Mouse (Mus musculus) hindbrain, embryonic 14.5 days (tissue): ENCODE data around the gene Ptprn2. TPM values are rescaled to one million over a fixed set of nuclear protein-coding genes. Genes with fewer than 3 reads are reported as not detected.

Source experiments
- ATAC-seq: fragments of 200-750 bp; cut with Nextera tagmentation; 2 replicates; pipeline ENCODE4 v1.8.0; 2017; ENCODE audit warnings: moderate number of reproducible peaks, mild to moderate bottlenecking, moderate TSS enrichment, moderate library complexity; ENCODE audit not compliant: low FRiP score
- DNase-seq: peaks from one replicate; pipeline ENCODE4 v3.0.0-alpha.2; 2015; ENCODE audit warnings: low spot score
- H3K27ac ChIP-seq: fragments of 300-500 bp; sonication (generic); 2 replicates; pipeline ENCODE4 v1.5.1; 2014; ENCODE audit warnings: mild to moderate bottlenecking, moderate library complexity
- H3K27me3 ChIP-seq: fragments of 300-500 bp; sonication (generic); 2 replicates; pipeline ENCODE4 v1.6.1; 2014; ENCODE audit warnings: mild to moderate bottlenecking, low read length, mixed read lengths; ENCODE audit not compliant: control insufficient read depth, insufficient read depth
- H3K36me3 ChIP-seq: fragments of 300-500 bp; sonication (generic); replicated peaks from 2 replicates; pipeline ENCODE4 v1.6.1; 2014; ENCODE audit not compliant: control insufficient read depth, insufficient read depth
- H3K4me1 ChIP-seq: fragments of 300-500 bp; sonication (generic); replicated peaks from 2 replicates; pipeline ENCODE4 v1.6.1; 2014; ENCODE audit warnings: antibody characterized with exemption, low read length, mixed read lengths; ENCODE audit not compliant: control insufficient read depth, insufficient read depth
- H3K4me2 ChIP-seq: fragments of 300-500 bp; sonication (generic); replicated peaks from 2 replicates; pipeline ENCODE4 v1.6.1; 2014; ENCODE audit warnings: mild to moderate bottlenecking, moderate library complexity
- H3K4me3 ChIP-seq: fragments of 300-500 bp; sonication (generic); replicated peaks from 2 replicates; pipeline ENCODE4 v1.5.1; 2014; ENCODE audit warnings: mild to moderate bottlenecking, low read length
- H3K9ac ChIP-seq: fragments of 300-500 bp; sonication (generic); 2 replicates; pipeline ENCODE4 v1.6.1; 2014
- H3K9me3 ChIP-seq: fragments of 300-500 bp; sonication (generic); 2 replicates; pipeline ENCODE4 v1.6.1; 2016; ENCODE audit warnings: low read length; ENCODE audit not compliant: control insufficient read depth
- WGBS: fragments of 180-500 bp; shearing (Covaris S2); extraction: QIAGEN DNeasy Blood & Tissue Kit; methylation state at CpG from one replicate; pipeline ENCODE4 v1.1.7; 2014; 5-methylcytosine and 5-hydroxymethylcytosine counted together
- polyA plus RNA-seq: library from polyadenylated mRNA; unstranded; fragments of >200 nt; fragmentation: Nextera tagmentation; extraction: Ambion mirVana; gene quantifications from 2 replicates; pipeline ENCODE4 v1.2.1, GENCODE M21; 2014

Gene Ptprn2
- polyA plus RNA-seq, 1 experiment from 2014 or later: 17.5 TPM

GRCm38 (mm10) chr12:116473264-116473663 is 12.3 kb upstream of the Ptprn2 start:
- ATAC-seq (no peak), DNase-seq (peak; percentile 5)
- H3K27ac ChIP-seq: no peak overlapping the region
- no peaks in the 10 kb centered on the region for H3K9me3 ChIP-seq
- WGBS: 90% methylated on average over 2 of the region's 2 CpGs
- H3K27me3 ChIP-seq: no peaks in the 10 kb centered on the region
- H3K36me3 ChIP-seq: no peaks in the 10 kb centered on the region
- H3K9ac ChIP-seq: no peak overlapping the region
- no peak overlapping the region for H3K4me2 ChIP-seq
- no peaks in the 10 kb centered on the region for H3K4me1 ChIP-seq
- H3K4me3 ChIP-seq: no peak overlapping the region

GRCm38 (mm10) chr12:116473761-116474160 is 11.8 kb upstream of the Ptprn2 start:
- H3K4me2 ChIP-seq: no peak overlapping the region
- no peak overlapping the region for H3K27ac ChIP-seq
- H3K4me3 ChIP-seq: no peak overlapping the region
- ATAC-seq (no peak), DNase-seq (no peak)
- no peak overlapping the region for H3K9ac ChIP-seq
- H3K36me3 ChIP-seq: no peaks in the 10 kb centered on the region
- no peaks in the 10 kb centered on the region for H3K9me3 ChIP-seq
- H3K4me1 ChIP-seq: no peaks in the 10 kb centered on the region
- no peaks in the 10 kb centered on the region for H3K27me3 ChIP-seq

- Histone ChIP-seq H3K9me3 (no peaks in the 10 kb centered on the region), H3K4me1 (no peaks in the 10 kb centered on the region), H3K27me3 (no peaks in the 10 kb centered on the region), H3K4me3 (no peak overlapping the region), H3K36me3 (no peaks in the 10 kb centered on the region), H3K9ac (no peak overlapping the region), H3K4me2 (no peak overlapping the region), H3K27ac (no peak overlapping the region)
- DNase-seq (no peak), ATAC-seq (no peak)
- WGBS: 89% methylated on average over 3 of the region's 3 CpGs
These were observed 10.8 kb upstream of the Ptprn2 start for GRCm38 (mm10) chr12:116474676-116475075.

- DNase-seq (no peak), ATAC-seq (no peak)
- Histone ChIP-seq H3K4me1 (no peaks in the 10 kb centered on the region), H3K27ac (no peak overlapping the region), H3K4me3 (no peak overlapping the region), H3K4me2 (no peak overlapping the region), H3K9me3 (no peaks in the 10 kb centered on the region), H3K36me3 (no peaks in the 10 kb centered on the region), H3K27me3 (no peaks in the 10 kb centered on the region), H3K9ac (no peak overlapping the region)
- whole genome bisulfite sequencing: 77% methylated on average over 1 of the region's 1 CpGs
These were observed 6.7 kb upstream of the Ptprn2 start for GRCm38 (mm10) chr12:116478771-116479170.

- H3K27me3 ChIP-seq: no peaks in the 10 kb centered on the region
- H3K4me1 ChIP-seq: peaks cover under 1% of the 10 kb centered on the region; the same call in 1 of the 2 replicates
- ATAC-seq (no peak), DNase-seq (no peak)
- WGBS: 88% methylated on average over 1 of the region's 1 CpGs
- no peak overlapping the region for H3K4me2 ChIP-seq
- no peaks in the 10 kb centered on the region for H3K9me3 ChIP-seq
- H3K27ac ChIP-seq: no peak overlapping the region
- no peak overlapping the region for H3K9ac ChIP-seq
- H3K36me3 ChIP-seq: no peaks in the 10 kb centered on the region
- H3K4me3 ChIP-seq: no peak overlapping the region
These were observed 3.6 kb upstream of the Ptprn2 start for GRCm38 (mm10) chr12:116481921-116482320.

GRCm38 (mm10) chr12:116483581-116483980 is 1.9 kb upstream of the Ptprn2 start:
- Histone ChIP-seq H3K36me3 (no peaks in the 10 kb centered on the region), H3K4me2 (no peak overlapping the region), H3K9me3 (no peaks in the 10 kb centered on the region), H3K4me1 (peaks cover 9% of the 10 kb centered on the region), H3K27me3 (no peaks in the 10 kb centered on the region), H3K4me3 (no peak overlapping the region), H3K27ac (no peak overlapping the region), H3K9ac (no peak overlapping the region)
- no peak for ATAC-seq
- WGBS: 61% methylated on average over 2 of the region's 2 CpGs
- DNase-seq: no peak

GRCm38 (mm10) chr12:116484991-116485390 is 529 bp upstream of the Ptprn2 start:
- peak overlapping the region; percentile 64 for H3K4me2 ChIP-seq
- DNase-seq: no peak
- 76% methylated on average over 8 of the region's 8 CpGs for WGBS
- no peaks in the 10 kb centered on the region for H3K9me3 ChIP-seq
- no peaks in the 10 kb centered on the region for H3K36me3 ChIP-seq
- ATAC-seq: no peak; the same call in 1 of the 2 replicates
- H3K4me1 ChIP-seq: peaks cover 9% of the 10 kb centered on the region
- H3K27ac ChIP-seq: peak overlapping the region; percentile 91
- no peaks in the 10 kb centered on the region for H3K27me3 ChIP-seq
- H3K9ac ChIP-seq: peak overlapping the region; percentile 76; the same call in 1 of the 2 replicates
- H3K4me3 ChIP-seq: peak overlapping the region; percentile 63

GRCm38 (mm10) chr12:116486404-116486730 is 847 bp downstream of the Ptprn2 start:
- Histone ChIP-seq H3K4me1 (peaks cover 9% of the 10 kb centered on the region), H3K36me3 (no peaks in the 10 kb centered on the region), H3K4me3 (peak overlapping the region; percentile 63), H3K9ac (peak overlapping the region; percentile 76), H3K9me3 (no peaks in the 10 kb centered on the region), H3K27ac (peak overlapping the region; percentile 91), H3K4me2 (peak overlapping the region; percentile 64), H3K27me3 (no peaks in the 10 kb centered on the region)
- 2% methylated on average over 10 of the region's 10 CpGs for WGBS
- peak; percentile 10; the same call in 1 of the 2 replicates for ATAC-seq
- peak; percentile 47 for DNase-seq

- Histone ChIP-seq H3K4me1 (peaks cover 9% of the 10 kb centered on the region), H3K4me2 (no peak overlapping the region), H3K36me3 (no peaks in the 10 kb centered on the region), H3K27me3 (no peaks in the 10 kb centered on the region), H3K9ac (no peak overlapping the region), H3K27ac (no peak overlapping the region), H3K9me3 (no peaks in the 10 kb centered on the region), H3K4me3 (no peak overlapping the region)
- no peak for ATAC-seq
- no peak for DNase-seq
- WGBS: 61% methylated on average over 8 of the region's 8 CpGs
These were observed 3.3 kb downstream of the Ptprn2 start for GRCm38 (mm10) chr12:116488836-116489235.
